26 mouse cellular contexts compared by ENCODE assay signal in genomic region chr13:104482426-104483089, GRCm38 (mm10).
A peak's percentile ranks its signal among the peaks of the same experiment; 100 is the strongest.
DNase-seq lines count a peak whose midpoint lies in the region; ATAC-seq lines count a peak whose summit lies in the region.
"Had no signal": no experiment of that assay in that cellular context is flagged by ENCODE, and none has a peak within 500 bp of the region (broad histone marks: within the 10 kb centered on the region; RNA-seq: fewer than 3 reads in every experiment).

No protein-coding gene starts in this region.

- no peaks in the 10 kb centered on the region for H3K9me3 ChIP-seq in hindbrain, embryonic 11.5 days (ENCODE audit: control insufficient read depth, low read length)
- no peaks in the 10 kb centered on the region for H3K9me3 ChIP-seq in hindbrain, embryonic 16.5 days (ENCODE audit: control insufficient read depth, low read length)
- no peaks in the 10 kb centered on the region for H3K9me3 ChIP-seq in neural tube, embryonic 13.5 days
- H3K9me3 ChIP-seq in liver, embryonic 11.5 days (ENCODE audit: control insufficient read depth, low read length) = no peaks in the 10 kb centered on the region
- H3K9me3 ChIP-seq: embryonic facial prominence, embryonic 13.5 days; heart, embryonic 12.5 days; intestine, embryonic 15.5 days; midbrain, embryonic 13.5 days had no signal

- H3K4me3 ChIP-seq in hindbrain, embryonic 11.5 days (ENCODE audit: low read depth, low read length) = no peak overlapping the region
- no peak overlapping the region for H3K4me3 ChIP-seq in hindbrain, embryonic 16.5 days (ENCODE audit: low read length)
- H3K4me3 ChIP-seq in neural tube, embryonic 13.5 days = no peak overlapping the region
- H3K4me3 ChIP-seq in liver, embryonic 11.5 days (ENCODE audit: low read depth, low read length) = no peak overlapping the region
- H3K4me3 ChIP-seq: embryonic facial prominence, embryonic 13.5 days; heart, embryonic 12.5 days; intestine, embryonic 15.5 days; midbrain, embryonic 13.5 days had no signal

- no peaks in the 10 kb centered on the region for H3K36me3 ChIP-seq in hindbrain, embryonic 11.5 days (ENCODE audit: control insufficient read depth, insufficient read depth, low read length)
- no peaks in the 10 kb centered on the region for H3K36me3 ChIP-seq in hindbrain, embryonic 16.5 days (ENCODE audit: control insufficient read depth, insufficient read depth, low read length)
- no peaks in the 10 kb centered on the region for H3K36me3 ChIP-seq in neural tube, embryonic 13.5 days
- H3K36me3 ChIP-seq in liver, embryonic 11.5 days (ENCODE audit: control insufficient read depth, insufficient read depth, low read length) = no peaks in the 10 kb centered on the region
- H3K36me3 ChIP-seq: intestine, embryonic 15.5 days; midbrain, embryonic 13.5 days had no signal

- WGBS in hindbrain, embryonic 11.5 days = 59% methylated on average over 8 of the region's 8 CpGs
- 68% methylated on average over 8 of the region's 8 CpGs for WGBS in hindbrain, embryonic 16.5 days
- 59% methylated on average over 8 of the region's 8 CpGs for WGBS in neural tube, embryonic 13.5 days
- WGBS in liver, embryonic 11.5 days = 71% methylated on average over 8 of the region's 8 CpGs

- H3K4me1 ChIP-seq in hindbrain, embryonic 11.5 days (replicated peaks; ENCODE audit: control insufficient read depth, insufficient read depth, low read length) = no peaks in the 10 kb centered on the region
- H3K4me1 ChIP-seq in hindbrain, embryonic 16.5 days (ENCODE audit: control insufficient read depth, insufficient read depth, low read depth, low read length) = no peaks in the 10 kb centered on the region
- H3K4me1 ChIP-seq in neural tube, embryonic 13.5 days (replicated peaks) = no peaks in the 10 kb centered on the region; the same call in 1 of the 2 replicates
- H3K4me1 ChIP-seq in liver, embryonic 11.5 days (replicated peaks; ENCODE audit: control insufficient read depth, insufficient read depth, low read length) = no peaks in the 10 kb centered on the region
- H3K4me1 ChIP-seq: intestine, embryonic 15.5 days; midbrain, embryonic 13.5 days had no signal

- DNase-seq in hindbrain, embryonic 11.5 days (ENCODE audit: low spot score) = peak; percentile 16
- DNase-seq in embryo, embryonic 11 days = peak; percentile 60
- peak; percentile 69 for DNase-seq in forelimb bud, embryonic 11.5 days (ENCODE audit: low read depth, low spot score)
- no peak for DNase-seq in liver, embryonic 11.5 days (ENCODE audit: low spot score)
- DNase-seq in layer of hippocampus, postnatal 10 days (ENCODE audit: low spot score in 2 of 2) = no peak
- DNase-seq: adrenal gland, postnatal 14 days; B cell, adult 2 months; forebrain, postnatal 0 days; gastrocnemius, postnatal 10 days; heart, postnatal 4 days; kidney, adult 2 months; kidney, postnatal 4 days; layer of hippocampus, postnatal 36 days; left cerebral cortex, postnatal 4 days; lung, postnatal 36 days; right cerebral cortex, postnatal 4 days; thymus, adult 2 months; thymus, postnatal 36 days had no signal

- no peak overlapping the region for H3K9ac ChIP-seq in hindbrain, embryonic 11.5 days (ENCODE audit: low read depth, low read length)
- H3K9ac ChIP-seq in hindbrain, embryonic 16.5 days (ENCODE audit: low read depth, low read length) = no peak overlapping the region
- no peak overlapping the region for H3K9ac ChIP-seq in neural tube, embryonic 13.5 days
- no peak overlapping the region for H3K9ac ChIP-seq in liver, embryonic 11.5 days (ENCODE audit: low read depth, low read length)
- H3K9ac ChIP-seq: embryonic facial prominence, embryonic 13.5 days; forebrain, postnatal 0 days; heart, embryonic 12.5 days; intestine, embryonic 15.5 days; midbrain, embryonic 13.5 days had no signal

- no peak overlapping the region for H3K27ac ChIP-seq in hindbrain, embryonic 11.5 days (ENCODE audit: low read depth, low read length)
- no peak overlapping the region for H3K27ac ChIP-seq in hindbrain, embryonic 16.5 days (ENCODE audit: low read depth, low read length)
- H3K27ac ChIP-seq in neural tube, embryonic 13.5 days (replicated peaks) = no peak overlapping the region
- H3K27ac ChIP-seq in liver, embryonic 11.5 days (ENCODE audit: low read depth, low read length) = no peak overlapping the region
- H3K27ac ChIP-seq: embryonic facial prominence, embryonic 13.5 days; hindbrain, postnatal 0 days; intestine, embryonic 15.5 days; midbrain, embryonic 13.5 days; stomach, postnatal 0 days had no signal

- no peak overlapping the region for H3K4me2 ChIP-seq in hindbrain, embryonic 11.5 days (replicated peaks; ENCODE audit: low read depth, low read length)
- no peak overlapping the region for H3K4me2 ChIP-seq in hindbrain, embryonic 16.5 days (ENCODE audit: low read length)
- no peak overlapping the region for H3K4me2 ChIP-seq in neural tube, embryonic 13.5 days
- no peak overlapping the region for H3K4me2 ChIP-seq in liver, embryonic 11.5 days
- H3K4me2 ChIP-seq: embryonic facial prominence, embryonic 13.5 days; heart, embryonic 12.5 days; intestine, embryonic 15.5 days; midbrain, embryonic 13.5 days had no signal

- no peak for ATAC-seq in hindbrain, embryonic 11.5 days (ENCODE audit: low FRiP score)
- ATAC-seq in hindbrain, embryonic 16.5 days = no peak
- peak; percentile 61 for ATAC-seq in neural tube, embryonic 13.5 days (ENCODE audit: low read depth)
- no peak for ATAC-seq in liver, embryonic 11.5 days (replicated peaks; ENCODE audit: low FRiP score)
- ATAC-seq: forebrain, postnatal 0 days; hindbrain, postnatal 0 days; intestine, embryonic 15.5 days; midbrain, embryonic 13.5 days had no signal

- H3K27me3 ChIP-seq in hindbrain, embryonic 11.5 days (ENCODE audit: control insufficient read depth, insufficient read depth, low read length) = no peaks in the 10 kb centered on the region
- H3K27me3 ChIP-seq in hindbrain, embryonic 16.5 days (replicated peaks; ENCODE audit: control insufficient read depth, insufficient read depth, low read length) = no peaks in the 10 kb centered on the region
- no peaks in the 10 kb centered on the region for H3K27me3 ChIP-seq in neural tube, embryonic 13.5 days
- H3K27me3 ChIP-seq in liver, embryonic 11.5 days (replicated peaks; ENCODE audit: control insufficient read depth, insufficient read depth, low read length) = no peaks in the 10 kb centered on the region
- H3K27me3 ChIP-seq: embryonic facial prominence, embryonic 13.5 days; heart, embryonic 12.5 days; intestine, embryonic 15.5 days; midbrain, embryonic 13.5 days had no signal

Comparison
In these comparisons a context has a peak if more than half of its experiments do, and no peak if none do; other contexts are left out.
1. DNase-seq: peak in hindbrain, embryonic 11.5 days (single experiment), embryo, embryonic 11 days (single experiment) and forelimb bud, embryonic 11.5 days (single experiment); none in liver, embryonic 11.5 days (single experiment) and layer of hippocampus, postnatal 10 days (0 of 2).